Mouse (Mus musculus): ENCODE measurements around the gene Fbxo10. TPM values are rescaled to one million over a fixed set of nuclear protein-coding genes. Genes with fewer than 3 reads are reported as not detected.
"Not testable (repeated sequence)": the region's sequence is repeated elsewhere in the genome, so short reads cannot be mapped to it uniquely, and the experiment has no call there.

The Fbxo10 gene
- polyA plus RNA-seq, 1 experiment = 10.4 TPM

DNA sequence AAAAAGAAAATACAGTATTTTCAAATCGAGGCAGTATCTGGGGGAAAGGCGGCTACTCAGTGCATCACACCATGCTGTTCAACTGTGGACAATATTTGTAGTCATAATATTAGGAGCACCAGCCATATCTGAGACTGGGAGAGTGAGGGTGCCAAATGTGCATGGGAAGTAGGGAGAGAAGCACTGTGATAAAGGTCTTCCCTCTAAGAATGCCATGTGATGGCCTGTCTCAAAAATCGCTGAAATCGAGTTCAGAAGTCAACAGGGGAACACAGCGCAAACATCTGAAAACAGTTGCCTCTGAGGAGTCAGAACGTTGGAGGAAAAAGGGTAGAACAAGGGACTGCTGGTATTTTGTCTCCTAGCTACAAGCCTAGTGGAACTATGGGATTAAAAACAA, 84.4 kb downstream of the Fbxo10 start:
- DNase-seq (ENCODE audit: low spot score) = no peak

DNA sequence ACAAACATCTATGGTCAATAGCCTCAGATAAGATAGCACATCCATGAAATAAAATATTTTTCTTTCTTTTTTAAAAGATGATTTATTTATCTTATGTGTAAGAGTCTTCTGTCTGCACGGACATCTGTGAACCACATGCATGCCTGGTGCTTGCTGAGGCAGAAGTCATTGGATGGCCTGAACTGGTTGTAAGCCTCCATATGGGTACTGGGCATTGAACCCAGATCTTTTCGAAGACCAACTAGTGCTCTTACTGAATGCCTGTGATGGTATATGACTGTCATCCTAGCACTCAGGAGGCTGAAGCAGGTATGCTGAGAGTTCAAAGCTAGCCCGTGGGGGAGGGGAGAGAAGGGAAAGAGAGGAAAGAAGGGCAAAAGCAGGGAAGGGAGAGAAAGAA, 86.3 kb downstream of the Fbxo10 start:
- DNase-seq (ENCODE audit: low spot score) = no peak

DNA sequence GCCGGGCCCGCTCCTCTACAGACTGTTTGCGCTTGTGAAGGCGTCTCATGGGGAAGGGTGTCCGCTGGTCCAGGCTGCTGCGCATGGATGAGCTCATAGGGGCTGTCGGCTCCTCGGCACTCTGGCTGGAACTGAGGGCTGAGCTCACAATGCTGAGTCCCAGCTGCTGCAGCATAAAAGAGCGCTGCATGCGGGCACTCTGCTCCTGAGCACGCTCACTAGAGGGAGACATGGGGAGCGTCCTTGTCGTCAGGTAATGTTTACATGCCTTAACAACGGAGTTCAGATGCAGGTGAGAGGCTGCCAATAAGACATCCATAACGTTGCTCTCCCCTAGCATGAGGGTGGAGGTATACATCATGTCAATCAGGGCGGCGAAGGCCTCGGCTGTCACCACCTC, 89.6 kb downstream of the Fbxo10 start:
- no peak for DNase-seq (ENCODE audit: low spot score)

DNA sequence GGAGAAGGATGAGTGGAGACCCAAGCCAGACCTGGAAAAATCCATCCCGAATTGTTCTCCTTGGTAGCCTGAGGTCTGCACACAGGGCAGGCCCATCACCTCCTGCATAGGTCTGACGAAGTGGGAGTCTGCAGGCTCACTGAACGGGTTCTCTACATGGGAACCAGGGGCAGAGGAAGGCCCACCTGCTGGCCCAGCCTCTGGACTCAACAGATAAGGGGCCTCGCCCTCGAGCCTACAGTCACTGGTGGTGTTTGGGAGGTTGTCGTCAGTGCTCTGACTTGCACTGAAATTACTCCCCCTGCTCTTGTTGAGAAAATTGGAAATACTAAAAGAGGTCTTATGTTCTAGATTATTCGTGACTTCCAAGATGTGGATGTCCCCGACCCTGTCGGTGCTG, 90.6 kb downstream of the Fbxo10 start:
- DNase-seq (ENCODE audit: low spot score) = no peak

DNA sequence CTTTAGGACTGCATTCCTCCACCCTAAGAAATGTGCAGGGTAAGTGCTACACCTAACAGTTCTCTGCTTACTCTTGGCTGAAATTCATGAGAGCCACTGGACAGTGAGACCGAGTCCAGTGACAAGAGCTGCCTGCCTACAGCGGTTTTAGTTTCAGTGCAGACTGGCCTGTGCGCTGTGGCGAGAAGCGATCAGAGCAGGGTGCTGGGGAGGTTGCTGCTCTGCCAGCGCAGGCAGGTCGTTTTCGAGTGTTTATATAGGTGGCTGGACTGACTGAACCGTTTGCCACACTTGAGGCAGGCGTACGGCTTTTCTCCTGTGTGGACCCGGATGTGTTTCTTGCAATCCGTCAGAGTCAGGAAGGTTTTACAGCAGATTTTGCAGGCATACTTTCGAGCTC, 91.2 kb downstream of the Fbxo10 start:
- not testable (repeated sequence) for DNase-seq (ENCODE audit: low spot score)

DNA sequence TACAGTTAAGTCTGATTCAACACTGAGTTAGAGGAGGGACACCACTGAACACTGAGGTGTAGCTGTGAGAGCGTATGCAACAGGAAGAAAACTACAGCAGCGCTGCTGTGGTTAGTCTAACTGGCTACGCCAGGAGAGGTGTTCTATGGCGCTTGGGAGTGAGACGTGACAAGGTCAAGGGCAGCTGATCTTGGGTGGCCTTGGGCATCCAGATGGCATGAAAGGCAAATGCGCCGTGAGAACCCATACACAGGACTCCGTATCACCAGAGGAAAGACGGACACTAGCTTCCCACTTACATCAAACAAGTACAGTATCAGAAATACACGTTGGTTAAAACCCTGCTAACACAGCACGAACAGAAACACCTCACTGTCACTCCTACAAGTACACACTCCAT, 92.1 kb downstream of the Fbxo10 start:
- DNase-seq (ENCODE audit: low spot score) = not testable (repeated sequence)

DNA sequence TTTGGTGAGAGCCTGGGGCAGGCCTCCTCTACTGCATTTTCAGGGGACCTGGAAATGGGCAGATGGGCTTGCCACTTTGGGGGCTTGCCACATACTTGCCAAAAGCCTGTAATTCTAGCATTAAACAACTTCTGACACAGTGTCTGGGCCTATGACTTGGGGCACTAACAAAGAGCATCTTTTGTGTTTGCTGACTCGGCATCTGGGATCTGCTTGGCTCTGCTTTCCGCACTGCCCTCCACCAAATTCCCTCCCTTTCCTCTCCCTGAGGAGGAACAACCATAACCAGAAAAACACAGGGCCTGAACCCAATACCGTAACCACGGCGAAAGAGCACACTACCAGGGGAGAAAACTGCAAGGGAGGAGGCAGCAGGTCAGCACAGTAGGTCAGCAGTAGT, 93.8 kb downstream of the Fbxo10 start:
- DNase-seq (ENCODE audit: low spot score) = no peak

Other genes starting within 250 kb of the Fbxo10 start
- 34.9 and 38.4 TPM in 2 replicates for gene Grhpr, start 103.2 kb downstream of the Fbxo10 start, polyA plus RNA-seq (2012; rRNA removed)
- 8.5 and 8.6 TPM in 2 replicates for gene Zbtb5, start 72.2 kb downstream of the Fbxo10 start, polyA plus RNA-seq (2012; rRNA removed)
- 14.1 and 17.2 TPM in 2 replicates for gene Polr1e, start 66.0 kb downstream of the Fbxo10 start, polyA plus RNA-seq (2012; rRNA removed)
- 116 and 146 TPM in 2 replicates for gene Tomm5, start 23.5 kb upstream of the Fbxo10 start, polyA plus RNA-seq (2012; rRNA removed)
- 0.19 and 0.25 TPM in 2 replicates for gene Frmpd1, start 100.3 kb upstream of the Fbxo10 start, polyA plus RNA-seq (2012; rRNA removed)
- 15.0 TPM in 2 replicates for gene Trmt10b, start 212.5 kb upstream of the Fbxo10 start, polyA plus RNA-seq (2012; rRNA removed)